Mouse (Mus musculus): ENCODE results near the gene Fam205a1. TPM values are rescaled to one million over a fixed set of nuclear protein-coding genes. Genes with fewer than 3 reads are reported as not detected.

The Fam205a1 gene
- total RNA-seq, 2 experiments from 2014 or later: not detected

Other genes starting within 250 kb of the Fam205a1 start
- gene Gm10591, start 241.7 kb downstream of the Fam205a1 start, total RNA-seq (2021): not detected
- gene Gm2564, start 224.2 kb downstream of the Fam205a1 start, total RNA-seq (2021): 10 to 100 TPM; 14.5 to 19.7 TPM
- 1 to 10 TPM in 1 of 2 experiments, not detected in 1; 5.9 TPM for gene Ccl27b, start 198.6 kb downstream of the Fam205a1 start, total RNA-seq (2021)
- gene Il11ra2, start 192.0 kb downstream of the Fam205a1 start, total RNA-seq (2021): not detected
- under 1 TPM in 1 of 2 experiments, not detected in 1; 0.86 TPM for gene 4930578G10Rik, start 118.3 kb downstream of the Fam205a1 start, total RNA-seq (2021)
- gene Ccl19, start 97.3 kb downstream of the Fam205a1 start, total RNA-seq (2021): 1 to 10 TPM; 1.5 to 3.2 TPM
- 10 to 100 TPM in 1 of 2 experiments, 1 to 10 TPM in 1; 3.1 to 10.2 TPM for gene Ccl21a, start 79.9 kb downstream of the Fam205a1 start, total RNA-seq (2021)
- under 1 TPM in 1 of 2 experiments, not detected in 1; 0.27 TPM for gene Gm12394, start 2.9 kb upstream of the Fam205a1 start, total RNA-seq (2021)
- gene Fam205c, start 20.3 kb upstream of the Fam205a1 start, total RNA-seq (2021): under 1 TPM in 1 of 2 experiments, not detected in 1; 0.19 TPM
- gene Phf24, start 62.8 kb upstream of the Fam205a1 start, total RNA-seq (2021): 1 to 10 TPM; 1.6 to 1.8 TPM
- gene Dnajb5, start 95.9 kb upstream of the Fam205a1 start, total RNA-seq (2021): 10 to 100 TPM; 17.0 to 24.2 TPM
- not detected for gene 1700022I11Rik, start 115.7 kb upstream of the Fam205a1 start, total RNA-seq (2021)
- 100 to 1,000 TPM; 267 to 341 TPM for gene Vcp, start 146.6 kb upstream of the Fam205a1 start, total RNA-seq (2021)
- 1 to 10 TPM; 6.6 to 7.7 TPM for gene Fancg, start 156.6 kb upstream of the Fam205a1 start, total RNA-seq (2021)
- 10 to 100 TPM; 14.0 to 15.9 TPM for gene Pigo, start 171.9 kb upstream of the Fam205a1 start, total RNA-seq (2021)
- 100 to 1,000 TPM; 159 to 223 TPM for gene Stoml2, start 177.8 kb upstream of the Fam205a1 start, total RNA-seq (2021)
- gene Fam214b, start 192.3 kb upstream of the Fam205a1 start, total RNA-seq (2021): 10 to 100 TPM; 54.7 to 58.2 TPM
- gene Unc13b, start 205.1 kb upstream of the Fam205a1 start, total RNA-seq (2021): 10 to 100 TPM; 12.9 to 15.8 TPM

All from adrenal gland, adult 18-20 months (tissue).